Mouse (Mus musculus): Measurements from ENCODE around the gene Adamts4.

Adamts4 gene

GRCm38 (mm10) chr1:171256937-171257548, 6.8 kb downstream of the Adamts4 start:
- DNase-seq, result peak; percentile 61

- DNase-seq, result no peak
Observed at GRCm38 (mm10) chr1:171257781-171258180, 7.6 kb downstream of the Adamts4 start.

GRCm38 (mm10) chr1:171258921-171259320, 8.7 kb downstream of the Adamts4 start:
- DNase-seq, result no peak

- DNase-seq, result no peak
Observed at GRCm38 (mm10) chr1:171260316-171260715, 10.1 kb downstream of the Adamts4 start.

- peak; percentile 58 for DNase-seq
Observed at GRCm38 (mm10) chr1:171262594-171263130, 12.4 kb downstream of the Adamts4 start.

GRCm38 (mm10) chr1:171263185-171263611, 13.0 kb downstream of the Adamts4 start:
- no peak for DNase-seq

GRCm38 (mm10) chr1:171263666-171264461, 13.6 kb downstream of the Adamts4 start:
- no peak for DNase-seq

GRCm38 (mm10) chr1:171265971-171266744, 15.9 kb downstream of the Adamts4 start:
- no peak for DNase-seq

GRCm38 (mm10) chr1:171268341-171268740, 18.1 kb downstream of the Adamts4 start:
- DNase-seq, result no peak

GRCm38 (mm10) chr1:171269848-171270572, 19.8 kb downstream of the Adamts4 start, which contains the start of gene B4galt3:
Gene B4galt3, plus strand, starts transcription at chr1:171270328.
- peak; percentile 93 for DNase-seq

- no peak for DNase-seq
Observed at GRCm38 (mm10) chr1:171270573-171270900, 20.3 kb downstream of the Adamts4 start.

GRCm38 (mm10) chr1:171271196-171271595, 21.0 kb downstream of the Adamts4 start:
- no peak for DNase-seq

- DNase-seq, result no peak
Observed at GRCm38 (mm10) chr1:171271622-171272021, 21.4 kb downstream of the Adamts4 start.

- no peak for DNase-seq
Observed at GRCm38 (mm10) chr1:171272086-171272485, 21.9 kb downstream of the Adamts4 start.

GRCm38 (mm10) chr1:171274171-171274570, 23.9 kb downstream of the Adamts4 start:
- no peak for DNase-seq

GRCm38 (mm10) chr1:171275144-171275734, 25.0 kb downstream of the Adamts4 start:
- DNase-seq, result no peak

- no peak for DNase-seq
Observed at GRCm38 (mm10) chr1:171276110-171276748, 26.0 kb downstream of the Adamts4 start.

- DNase-seq, result no peak
Observed at GRCm38 (mm10) chr1:171277736-171278135, 27.5 kb downstream of the Adamts4 start.

- DNase-seq, result no peak
Observed at GRCm38 (mm10) chr1:171278436-171278835, 28.2 kb downstream of the Adamts4 start.

GRCm38 (mm10) chr1:171279012-171279705, 28.9 kb downstream of the Adamts4 start:
- DNase-seq, result no peak

- DNase-seq, result no peak
Observed at GRCm38 (mm10) chr1:171279721-171280120, 29.5 kb downstream of the Adamts4 start.
